In genomic region chrX:139782278-139783044, GRCm38 (mm10) we compare ENCODE assay signal across 20 mouse cellular contexts. TPM values are rescaled to one million over a fixed set of nuclear protein-coding genes. Genes with fewer than 3 reads are reported as not detected.
A peak's percentile ranks its signal among the peaks of the same experiment; 100 is the strongest.
DNase-seq lines count a peak whose midpoint lies in the region; ATAC-seq lines count a peak whose summit lies in the region.
"Had no signal": no experiment of that assay in that cellular context is flagged by ENCODE, and none has a peak within 500 bp of the region (broad histone marks: within the 10 kb centered on the region; RNA-seq: fewer than 3 reads in every experiment).

TSS of gene Ripply1 (minus strand) at chrX:139782353.

- H3K27ac ChIP-seq in hindbrain, embryonic 11.5 days (ENCODE audit: low read depth, low read length): no peak within 1 kb of the TSS
- no peak within 1 kb of the TSS for H3K27ac ChIP-seq in hindbrain, embryonic 14.5 days
- no peak within 1 kb of the TSS for H3K27ac ChIP-seq in hindbrain, embryonic 12.5 days
- no peak within 1 kb of the TSS for H3K27ac ChIP-seq in midbrain, embryonic 14.5 days (replicated peaks; ENCODE audit: low read depth, low read length)
- H3K27ac ChIP-seq: embryonic facial prominence, embryonic 12.5 days; heart, embryonic 10.5 days; limb, embryonic 12.5 days; lung, embryonic 15.5 days; neural tube, embryonic 13.5 days had no signal

- peaks cover 2% of the 10 kb centered on the region; the same call in 1 of the 2 replicates for H3K27me3 ChIP-seq in hindbrain, embryonic 11.5 days (ENCODE audit: control insufficient read depth, insufficient read depth, low read length)
- peaks cover 18% of the 10 kb centered on the region for H3K27me3 ChIP-seq in hindbrain, embryonic 14.5 days (ENCODE audit: control insufficient read depth, insufficient read depth, low read length)
- H3K27me3 ChIP-seq in hindbrain, embryonic 12.5 days: peaks cover 44% of the 10 kb centered on the region
- 0 out of 2 replicates have a peak, but pooled peaks cover 3% of the 10 kb centered on the region for H3K27me3 ChIP-seq in midbrain, embryonic 14.5 days (ENCODE audit: control insufficient read depth, insufficient read depth, low read length)
- H3K27me3 ChIP-seq: lung, embryonic 15.5 days had no signal

- no peaks in the 10 kb centered on the region for H3K9me3 ChIP-seq in hindbrain, embryonic 11.5 days (ENCODE audit: control insufficient read depth, low read length)
- H3K9me3 ChIP-seq in hindbrain, embryonic 14.5 days (ENCODE audit: control insufficient read depth, low read length): no peaks in the 10 kb centered on the region
- no peaks in the 10 kb centered on the region for H3K9me3 ChIP-seq in hindbrain, embryonic 12.5 days (replicated peaks)
- no peaks in the 10 kb centered on the region for H3K9me3 ChIP-seq in midbrain, embryonic 14.5 days (ENCODE audit: control insufficient read depth, low read length)
- H3K9me3 ChIP-seq: embryonic facial prominence, embryonic 12.5 days; heart, embryonic 10.5 days; limb, embryonic 12.5 days; lung, embryonic 15.5 days; megakaryocyte, embryonic 14.5 days; neural tube, embryonic 13.5 days had no signal

- no peak within 1 kb of the TSS for H3K4me2 ChIP-seq in hindbrain, embryonic 11.5 days (replicated peaks; ENCODE audit: low read depth, low read length)
- H3K4me2 ChIP-seq in hindbrain, embryonic 14.5 days (replicated peaks): no peak within 1 kb of the TSS
- no peak within 1 kb of the TSS for H3K4me2 ChIP-seq in hindbrain, embryonic 12.5 days (replicated peaks)
- H3K4me2 ChIP-seq in midbrain, embryonic 14.5 days (ENCODE audit: low read length): no peak within 1 kb of the TSS
- H3K4me2 ChIP-seq: embryonic facial prominence, embryonic 12.5 days; limb, embryonic 12.5 days; lung, embryonic 15.5 days; neural tube, embryonic 13.5 days had no signal

- no peaks in the 10 kb centered on the region for H3K36me3 ChIP-seq in hindbrain, embryonic 11.5 days (ENCODE audit: control insufficient read depth, insufficient read depth, low read length)
- no peaks in the 10 kb centered on the region for H3K36me3 ChIP-seq in hindbrain, embryonic 14.5 days (replicated peaks; ENCODE audit: control insufficient read depth, insufficient read depth)
- no peaks in the 10 kb centered on the region for H3K36me3 ChIP-seq in hindbrain, embryonic 12.5 days
- H3K36me3 ChIP-seq in midbrain, embryonic 14.5 days (ENCODE audit: control insufficient read depth, insufficient read depth, low read length): no peaks in the 10 kb centered on the region
- H3K36me3 ChIP-seq: embryonic facial prominence, embryonic 12.5 days; heart, embryonic 10.5 days; limb, embryonic 12.5 days; lung, embryonic 15.5 days; neural tube, embryonic 13.5 days had no signal

- no peak within 1 kb of the TSS for H3K4me3 ChIP-seq in hindbrain, embryonic 11.5 days (ENCODE audit: low read depth, low read length)
- H3K4me3 ChIP-seq in hindbrain, embryonic 14.5 days (replicated peaks; ENCODE audit: low read length): no peak within 1 kb of the TSS
- no peak within 1 kb of the TSS for H3K4me3 ChIP-seq in hindbrain, embryonic 12.5 days
- no peak within 1 kb of the TSS for H3K4me3 ChIP-seq in midbrain, embryonic 14.5 days (replicated peaks; ENCODE audit: low read depth, low read length)
- H3K4me3 ChIP-seq: embryonic facial prominence, embryonic 12.5 days; heart, embryonic 10.5 days; limb, embryonic 12.5 days; lung, embryonic 15.5 days; megakaryocyte, embryonic 14.5 days; neural tube, embryonic 13.5 days had no signal

- peak; percentile 60; the same call in 1 of the 2 replicates for ATAC-seq in hindbrain, embryonic 11.5 days (ENCODE audit: low FRiP score)
- ATAC-seq in hindbrain, embryonic 14.5 days (ENCODE audit: low FRiP score): no peak
- 0 out of 2 replicates have a peak, but pooled peaks have one; percentile 22 for ATAC-seq in hindbrain, embryonic 12.5 days (ENCODE audit: low FRiP score)
- ATAC-seq in midbrain, embryonic 14.5 days (ENCODE audit: low FRiP score, low TSS enrichment): peak; percentile 62; the same call in 1 of the 2 replicates

- 28% methylated on average over 6 of the region's 6 CpGs for WGBS in hindbrain, embryonic 11.5 days
- WGBS in hindbrain, embryonic 14.5 days: 26% methylated on average over 6 of the region's 6 CpGs
- WGBS in hindbrain, embryonic 12.5 days: 21% methylated on average over 6 of the region's 6 CpGs
- 21% methylated on average over 6 of the region's 6 CpGs for WGBS in midbrain, embryonic 14.5 days

- 0 out of 2 replicates have a peak, but pooled peaks cover 2% of the 10 kb centered on the region for H3K4me1 ChIP-seq in hindbrain, embryonic 11.5 days (replicated peaks; ENCODE audit: control insufficient read depth, insufficient read depth, low read length)
- H3K4me1 ChIP-seq in hindbrain, embryonic 14.5 days (replicated peaks; ENCODE audit: control insufficient read depth, insufficient read depth, low read length): no peaks in the 10 kb centered on the region
- no peaks in the 10 kb centered on the region for H3K4me1 ChIP-seq in hindbrain, embryonic 12.5 days
- H3K4me1 ChIP-seq in midbrain, embryonic 14.5 days (ENCODE audit: control insufficient read depth, insufficient read depth, low read length): 0 out of 2 replicates have a peak, but pooled peaks cover 3% of the 10 kb centered on the region
- H3K4me1 ChIP-seq: embryonic facial prominence, embryonic 12.5 days; limb, embryonic 12.5 days; megakaryocyte, embryonic 14.5 days had no signal

- DNase-seq in hindbrain, embryonic 11.5 days (ENCODE audit: low spot score): peak; percentile 4
- DNase-seq in hindbrain, embryonic 14.5 days (ENCODE audit: low spot score): no peak
- peak; percentile 77 for DNase-seq in ZHBTc4 (ENCODE audit: low read depth, low spot score)
- peak; percentile 27 for DNase-seq in midbrain, embryonic 14.5 days
- no peak for DNase-seq in urinary bladder, postnatal 36 days (ENCODE audit: low spot score in 2 of 2)
- no peak for DNase-seq in thymus, adult 18-20 months
- no peak for DNase-seq in heart, adult 9 months (ENCODE audit: low spot score in 2 of 2)
- DNase-seq: cerebellum, adult 9-11 months; kidney, postnatal 4 days; layer of hippocampus, postnatal 36 days; spleen, adult 18-20 months; thymus, postnatal 36 days had no signal

- H3K9ac ChIP-seq in hindbrain, embryonic 11.5 days (ENCODE audit: low read depth, low read length): no peak within 1 kb of the TSS
- H3K9ac ChIP-seq in hindbrain, embryonic 14.5 days: no peak within 1 kb of the TSS
- H3K9ac ChIP-seq in hindbrain, embryonic 12.5 days: no peak within 1 kb of the TSS
- H3K9ac ChIP-seq in midbrain, embryonic 14.5 days (replicated peaks; ENCODE audit: low read length): no peak within 1 kb of the TSS
- H3K9ac ChIP-seq: embryonic facial prominence, embryonic 12.5 days; limb, embryonic 12.5 days; lung, embryonic 15.5 days; neural tube, embryonic 13.5 days had no signal

RNA-seq across cellular contexts. Expression of gene Ripply1, which starts in this region (rescaled TPM):
- not detected in 2 replicates for polyA plus RNA-seq in hindbrain, embryonic 11.5 days (2014; fragmentation: Nextera tagmentation; extraction: Ambion mirVana)
- polyA plus RNA-seq in hindbrain, embryonic 14.5 days (2014; fragmentation: Nextera tagmentation; extraction: Ambion mirVana): not detected in 2 replicates
- polyA plus RNA-seq in hindbrain, embryonic 12.5 days (2016; fragmentation: Nextera tagmentation; extraction: Ambion mirVana): not detected in 2 replicates
- not detected in 2 replicates for polyA plus RNA-seq in midbrain, embryonic 14.5 days (2014; fragmentation: Nextera tagmentation; extraction: Ambion mirVana)
- polyA plus RNA-seq: embryonic facial prominence, embryonic 12.5 days; heart, embryonic 10.5 days; intestine, postnatal 0 days; limb, embryonic 12.5 days; lung, embryonic 15.5 days; neural tube, embryonic 13.5 days had no signal

Comparison
In these comparisons a context has a peak if more than half of its experiments do, and no peak if none do; other contexts are left out.
1. Peak in DNase-seq and ATAC-seq in hindbrain, embryonic 11.5 days; RNA of the gene not detected or under 1 TPM.
2. Peak in ATAC-seq in hindbrain, embryonic 12.5 days; RNA of the gene not detected or under 1 TPM.
3. Peak in DNase-seq and ATAC-seq in midbrain, embryonic 14.5 days; RNA of the gene not detected or under 1 TPM.